Mouse (Mus musculus): Measurements from ENCODE around the gene Wnt3a. TPM values are rescaled to one million over a fixed set of nuclear protein-coding genes. Genes with fewer than 3 reads are reported as not detected.
"Not testable (repeated sequence)": the region's sequence is repeated elsewhere in the genome, so short reads cannot be mapped to it uniquely, and the experiment has no call there.

Gene Wnt3a
- total and polyA plus RNA-seq, 2 experiments from 2014 or later: 0.31 to 0.68 TPM

DNA sequence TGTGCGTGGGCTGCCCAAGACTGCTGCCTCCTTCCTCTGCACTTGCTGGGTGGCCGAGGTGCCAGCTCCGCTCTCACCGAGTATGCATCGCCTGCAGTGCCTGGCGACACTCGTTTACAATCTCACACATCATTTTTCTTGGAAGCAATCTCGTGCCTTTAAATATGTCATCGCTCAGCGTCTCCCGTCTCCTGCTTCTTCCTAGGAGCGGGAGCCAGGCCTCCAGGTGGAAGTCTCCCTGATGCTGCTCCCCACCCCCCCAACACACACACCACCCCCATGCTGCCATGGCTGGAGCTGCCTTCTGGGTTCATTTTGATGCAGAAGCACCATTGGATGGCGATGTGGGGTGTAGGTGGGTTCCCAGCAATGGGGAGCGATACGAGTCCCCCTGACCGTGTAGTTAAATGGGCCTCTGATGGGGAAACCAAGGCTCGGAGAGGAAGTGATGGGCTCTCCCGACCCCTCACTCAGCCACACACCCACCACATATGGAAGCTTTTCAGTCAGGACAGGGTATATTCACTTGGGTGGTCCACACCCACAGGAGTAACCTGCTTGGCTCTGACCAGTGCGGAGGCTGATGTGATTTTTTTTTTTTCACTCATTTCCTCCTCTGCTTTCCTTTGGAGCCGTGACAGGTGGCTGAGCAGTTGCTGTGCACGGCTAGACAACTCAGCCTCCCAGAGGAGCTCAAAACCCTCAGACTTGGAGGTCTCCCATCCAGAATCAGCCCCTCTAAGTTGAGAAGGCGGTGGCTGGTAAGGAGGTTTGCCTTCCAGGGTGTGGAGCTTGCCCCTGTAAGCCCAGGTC, 14.7 kb upstream of the Wnt3a start:
- Histone ChIP-seq H3K4me3 (ENCODE audit: low read length) (no peak overlapping the region), H3K9me3 (ENCODE audit: low read length) (no peaks in the 10 kb centered on the region), H3K27ac (no peak overlapping the region), H3K4me1 (ENCODE audit: insufficient read depth, low read length) (peaks cover 4% of the 10 kb centered on the region; the same call in 1 of the 2 replicates), H3K36me3 (ENCODE audit: insufficient read depth, low read length) (no peaks in the 10 kb centered on the region), H3K4me2 (ENCODE audit: low read depth, low read length) (no peak overlapping the region), H3K27me3 (ENCODE audit: insufficient read depth, low read length) (peaks cover 16% of the 10 kb centered on the region; the same call in 1 of the 2 replicates), H3K9ac (replicated peaks; ENCODE audit: low read length) (no peak overlapping the region)
- ATAC-seq (no peak), DNase-seq (ENCODE audit: low spot score) (no peak)
- 38% methylated on average over 22 of the region's 22 CpGs for WGBS
- no peak for TF ChIP-seq CTCF (IDR thresholded peaks at IDR 0.05; ENCODE audit: low read depth)

DNA sequence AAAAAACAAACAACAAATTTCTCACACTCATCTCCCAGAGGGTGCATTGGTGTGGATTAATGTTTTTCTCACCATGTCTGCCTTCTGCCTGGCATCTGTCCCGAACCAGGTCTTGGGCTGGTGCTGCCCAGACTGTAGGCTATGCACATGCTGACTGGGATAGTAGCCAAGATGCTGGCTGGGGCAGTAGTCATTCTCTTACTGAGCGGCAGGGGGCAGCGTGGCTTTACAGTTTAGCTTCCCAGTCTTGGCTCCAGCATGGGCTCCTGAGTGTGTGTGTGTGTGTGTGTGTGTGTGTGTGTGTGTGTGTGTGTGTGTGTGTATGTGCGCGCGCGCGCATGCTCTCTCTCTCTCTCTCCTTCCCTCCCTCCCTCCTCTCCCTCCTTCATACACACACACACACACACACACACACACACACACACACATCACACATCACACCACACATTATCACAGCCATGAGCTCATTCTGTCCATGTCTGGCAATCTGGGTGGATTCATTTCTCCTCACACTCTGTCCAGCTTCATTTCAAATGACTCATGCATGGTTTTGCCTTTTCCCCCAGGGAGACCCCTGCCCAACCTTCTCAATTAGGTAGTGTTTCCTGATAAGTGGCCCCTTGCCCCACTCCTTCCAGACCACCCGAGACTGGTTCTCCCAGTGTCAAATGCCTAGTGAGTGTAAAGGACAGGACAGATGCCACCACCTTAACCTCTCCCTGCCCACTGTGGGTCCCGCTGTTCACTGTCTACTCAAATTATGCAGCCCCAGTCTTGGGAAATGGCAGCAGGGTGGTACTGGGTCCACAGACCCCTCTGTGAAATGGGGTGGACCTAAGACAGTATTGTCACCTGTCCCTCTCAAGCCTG, 12.4 kb upstream of the Wnt3a start:
- Histone ChIP-seq H3K4me3 (ENCODE audit: low read length) (no peak overlapping the region), H3K4me2 (ENCODE audit: low read depth, low read length) (no peak overlapping the region), H3K4me1 (ENCODE audit: insufficient read depth, low read length) (peaks cover 4% of the 10 kb centered on the region; the same call in 1 of the 2 replicates), H3K36me3 (ENCODE audit: insufficient read depth, low read length) (no peaks in the 10 kb centered on the region), H3K9me3 (ENCODE audit: low read length) (no peaks in the 10 kb centered on the region), H3K9ac (replicated peaks; ENCODE audit: low read length) (no peak overlapping the region), H3K27ac (no peak overlapping the region), H3K27me3 (ENCODE audit: insufficient read depth, low read length) (peaks cover 25% of the 10 kb centered on the region; the same call in 1 of the 2 replicates)
- WGBS: 31% methylated on average over 5 of the region's 10 CpGs
- peak; percentile 95 for DNase-seq (ENCODE audit: low spot score)
- peak; percentile 94 for TF ChIP-seq CTCF (IDR thresholded peaks at IDR 0.05; ENCODE audit: low read depth)
- ATAC-seq: peak; percentile 60

DNA sequence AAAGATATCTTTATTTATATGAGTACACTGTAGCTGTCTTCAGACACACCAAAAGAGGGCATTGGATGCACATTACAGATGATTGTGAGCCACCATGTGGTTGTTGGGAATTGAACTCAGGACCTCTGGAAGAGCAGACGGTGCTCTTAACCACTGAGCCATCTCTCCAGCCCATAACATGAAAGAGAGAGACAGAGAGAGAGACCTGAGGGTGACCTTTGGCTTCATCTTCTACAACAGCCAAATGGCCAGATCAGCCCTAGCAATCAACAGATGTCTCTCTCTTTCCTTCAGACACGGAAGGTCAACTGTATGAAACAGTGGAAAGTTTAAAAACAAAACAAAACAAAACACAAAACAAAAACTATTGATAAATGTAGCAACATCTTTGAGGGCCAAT, 10.5 kb upstream of the Wnt3a start:
- not testable (repeated sequence) for H3K27ac ChIP-seq; ATAC-seq; H3K36me3 ChIP-seq (ENCODE audit: insufficient read depth, low read length); H3K9ac ChIP-seq (replicated peaks; ENCODE audit: low read length); H3K4me2 ChIP-seq (ENCODE audit: low read depth, low read length); H3K4me3 ChIP-seq (ENCODE audit: low read length); H3K9me3 ChIP-seq (ENCODE audit: low read length); DNase-seq (ENCODE audit: low spot score); H3K4me1 ChIP-seq (ENCODE audit: insufficient read depth, low read length)
- H3K27me3 ChIP-seq (ENCODE audit: insufficient read depth, low read length): peaks cover 22% of the 10 kb centered on the region
- 73% methylated on average over 2 of the region's 2 CpGs for WGBS

DNA sequence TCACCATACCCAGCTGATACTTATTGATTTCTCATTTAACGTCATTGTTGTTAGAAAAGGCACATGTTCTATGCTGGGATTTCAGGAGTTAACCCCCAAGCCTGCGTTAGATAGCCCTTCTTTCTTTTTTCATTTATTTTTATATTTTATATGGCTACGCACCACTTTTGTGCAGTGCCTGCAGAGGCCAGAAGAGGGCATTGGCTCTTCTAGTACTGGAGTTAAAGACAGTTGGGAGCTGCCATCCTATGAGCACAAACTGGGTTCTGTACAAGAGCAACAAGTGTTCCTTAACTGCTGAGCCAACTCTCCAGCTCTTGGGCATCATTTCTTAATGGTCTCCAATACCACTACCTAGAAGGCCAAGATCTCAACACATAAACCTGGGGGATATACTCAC, 9.6 kb upstream of the Wnt3a start:
- peak; percentile 61 for TF ChIP-seq CTCF (IDR thresholded peaks at IDR 0.05; ENCODE audit: low read depth)
- ATAC-seq (no peak), DNase-seq (ENCODE audit: low spot score) (peak; percentile 66)
- no peaks in the 10 kb centered on the region for H3K4me1 ChIP-seq (ENCODE audit: insufficient read depth, low read length)
- no peak overlapping the region for H3K4me2 ChIP-seq (ENCODE audit: low read depth, low read length)
- H3K36me3 ChIP-seq (ENCODE audit: insufficient read depth, low read length): no peaks in the 10 kb centered on the region
- no peaks in the 10 kb centered on the region for H3K9me3 ChIP-seq (ENCODE audit: low read length)
- no peak overlapping the region for H3K4me3 ChIP-seq (ENCODE audit: low read length)
- WGBS: 22% methylated on average over 3 of the region's 3 CpGs
- H3K27me3 ChIP-seq (ENCODE audit: insufficient read depth, low read length): peaks cover 26% of the 10 kb centered on the region
- H3K27ac ChIP-seq: no peak overlapping the region
- no peak overlapping the region for H3K9ac ChIP-seq (replicated peaks; ENCODE audit: low read length)

DNA sequence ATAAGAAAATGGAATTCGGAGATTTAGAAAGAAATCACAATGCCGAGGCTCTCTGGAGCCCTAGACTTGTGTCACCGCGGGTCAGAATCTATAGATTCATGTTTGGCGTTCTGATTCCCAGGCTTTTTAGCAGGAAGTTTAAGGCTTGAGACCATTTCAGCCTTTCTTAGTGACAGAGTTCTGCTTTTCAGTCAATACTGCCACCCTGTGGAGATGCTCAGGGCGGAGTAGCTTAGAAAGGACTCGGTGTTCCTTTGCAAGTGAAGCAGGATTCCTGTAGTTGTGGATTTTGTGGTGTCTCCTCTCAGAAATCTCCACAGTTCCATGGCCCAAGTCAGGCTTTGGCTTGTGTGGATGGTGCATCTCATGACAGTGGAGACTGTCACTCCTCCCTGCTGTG, 7.4 kb upstream of the Wnt3a start:
- Histone ChIP-seq H3K27me3 (ENCODE audit: insufficient read depth, low read length) (peaks cover 36% of the 10 kb centered on the region), H3K4me3 (ENCODE audit: low read length) (no peak overlapping the region), H3K36me3 (ENCODE audit: insufficient read depth, low read length) (no peaks in the 10 kb centered on the region), H3K4me1 (ENCODE audit: insufficient read depth, low read length) (no peaks in the 10 kb centered on the region), H3K9me3 (ENCODE audit: low read length) (no peaks in the 10 kb centered on the region), H3K4me2 (ENCODE audit: low read depth, low read length) (no peak overlapping the region), H3K27ac (no peak overlapping the region), H3K9ac (replicated peaks; ENCODE audit: low read length) (no peak overlapping the region)
- peak; percentile 89 for DNase-seq (ENCODE audit: low spot score)
- 0 out of 2 replicates have a peak, but pooled peaks have one; percentile 56 for ATAC-seq
- WGBS: 17% methylated on average over 7 of the region's 7 CpGs
- TF ChIP-seq CTCF (IDR thresholded peaks at IDR 0.05; ENCODE audit: low read depth): peak; percentile 89

DNA sequence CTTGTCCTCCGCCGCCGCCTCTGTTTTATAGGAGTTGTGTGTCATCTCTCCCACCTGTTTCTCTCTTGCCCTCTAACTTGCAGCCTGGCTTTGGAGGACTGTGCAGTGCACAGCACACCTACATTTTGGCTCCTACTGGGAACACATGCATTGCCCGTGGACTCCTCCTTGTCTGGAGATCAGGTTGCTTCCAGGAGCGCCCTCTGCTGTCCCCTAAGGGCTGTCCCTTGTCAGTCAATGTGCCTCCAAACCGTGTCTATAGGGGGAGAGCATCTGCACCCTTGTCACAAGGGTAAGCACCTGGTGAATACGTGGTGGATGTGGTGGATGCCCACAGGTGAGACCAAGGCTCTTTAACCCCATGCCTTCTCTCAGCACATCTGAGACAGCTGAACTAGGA, 3.1 kb upstream of the Wnt3a start:
- no peaks in the 10 kb centered on the region for H3K4me1 ChIP-seq (ENCODE audit: insufficient read depth, low read length)
- no peak overlapping the region for H3K9ac ChIP-seq (replicated peaks; ENCODE audit: low read length)
- DNase-seq (ENCODE audit: low spot score) (peak; percentile 55), ATAC-seq (no peak)
- peaks cover 63% of the 10 kb centered on the region for H3K27me3 ChIP-seq (ENCODE audit: insufficient read depth, low read length)
- H3K4me3 ChIP-seq (ENCODE audit: low read length): no peak overlapping the region
- 18% methylated on average over 7 of the region's 7 CpGs for WGBS
- no peaks in the 10 kb centered on the region for H3K36me3 ChIP-seq (ENCODE audit: insufficient read depth, low read length)
- H3K4me2 ChIP-seq (ENCODE audit: low read depth, low read length): no peak overlapping the region
- peak; percentile 75 for TF ChIP-seq CTCF (IDR thresholded peaks at IDR 0.05; ENCODE audit: low read depth)
- no peak overlapping the region for H3K27ac ChIP-seq
- no peaks in the 10 kb centered on the region for H3K9me3 ChIP-seq (ENCODE audit: low read length)

All from hindbrain, postnatal 0 days (tissue).